21 mouse cellular contexts compared by ENCODE assay signal in genomic region chr6:39778506-39778905, GRCm38 (mm10). TPM values are rescaled to one million over a fixed set of nuclear protein-coding genes. Genes with fewer than 3 reads are reported as not detected.
DNase-seq lines count a peak whose midpoint lies in the region; ATAC-seq and TF ChIP-seq lines count a peak whose summit lies in the region.
"Had no signal": no experiment of that assay in that cellular context is flagged by ENCODE, and none has a peak within 500 bp of the region (broad histone marks: within the 10 kb centered on the region; RNA-seq: fewer than 3 reads in every experiment).

No protein-coding gene starts in this region.

- ATAC-seq in granulocyte monocyte progenitor cell, adult 5-6 weeks (replicated peaks; ENCODE audit: poor library complexity, severe bottlenecking) = peak; percentile 62
- peak; percentile 45 for ATAC-seq in megakaryocyte progenitor cell, adult 5-6 weeks (replicated peaks; ENCODE audit: poor library complexity)
- ATAC-seq: activated CD4-positive, CD25-positive, alpha-beta regulatory T cell, adult 4 months; forebrain, embryonic 15.5 days; hindbrain, embryonic 16.5 days had no signal

- no peaks in the 10 kb centered on the region for H3K79me2 ChIP-seq in liver, adult 2 months (ENCODE audit: control insufficient read depth, insufficient read depth, low read length)

- no peaks in the 10 kb centered on the region for H3K27me3 ChIP-seq in liver, adult 2 months (ENCODE audit: control insufficient read depth, insufficient read depth, low read length)
- H3K27me3 ChIP-seq: forebrain, embryonic 12.5 days; forebrain, embryonic 15.5 days; hindbrain, embryonic 13.5 days had no signal

- no peak for TF ChIP-seq CTCF in liver, adult 2 months (IDR thresholded peaks at IDR 0.05; ENCODE audit: low read depth, low read length)

- no peak overlapping the region for H3K27ac ChIP-seq in liver, adult 2 months (replicated peaks; ENCODE audit: insufficient read depth, low read depth, low read length)
- H3K27ac ChIP-seq: forebrain, embryonic 12.5 days; forebrain, embryonic 15.5 days; hindbrain, embryonic 10.5 days; hindbrain, embryonic 13.5 days had no signal

- H3K4me1 ChIP-seq in liver, adult 2 months (ENCODE audit: control insufficient read depth, insufficient read depth, low read length) = peaks cover 10% of the 10 kb centered on the region

- DNase-seq in liver, adult 2 months (ENCODE audit: extremely low read depth, low read depth, low spot score) = peak; percentile 7
- no peak for DNase-seq in liver
- DNase-seq in lung, postnatal 36 days = peak; percentile 8
- DNase-seq in lung, postnatal 14 days = no peak
- DNase-seq in spleen, postnatal 4 days (ENCODE audit: low spot score in 2 of 2) = no peak
- no peak for DNase-seq in urinary bladder, adult 18-20 months (ENCODE audit: low spot score in 2 of 2)
- DNase-seq: adrenal gland, adult 8-10 months; adrenal gland, postnatal 25 days; cerebellum, adult 18-20 months; cerebellum, adult 9-11 months; cerebellum, postnatal 25 days; gastrocnemius, postnatal 25 days had no signal

- no peak for TF ChIP-seq POLR2A in liver, adult 2 months (IDR thresholded peaks at IDR 0.05; ENCODE audit: extremely low read depth, insufficient read depth, low read length)

- no peak overlapping the region for H3K4me3 ChIP-seq in liver, adult 2 months (ENCODE audit: insufficient read depth, low read depth, low read length)
- H3K4me3 ChIP-seq: erythroblast, embryonic 14.5 days; forebrain, embryonic 12.5 days; forebrain, embryonic 15.5 days; hindbrain, embryonic 10.5 days; hindbrain, embryonic 13.5 days had no signal

- H3K36me3 ChIP-seq in liver, adult 2 months (ENCODE audit: control insufficient read depth, insufficient read depth, low read length) = no peaks in the 10 kb centered on the region
- H3K36me3 ChIP-seq: forebrain, embryonic 12.5 days; forebrain, embryonic 15.5 days; hindbrain, embryonic 10.5 days; hindbrain, embryonic 13.5 days had no signal

- 79% methylated on average over 1 of the region's 1 CpGs for WGBS in liver, adult 2 months

- H3K9ac ChIP-seq in liver, adult 2 months (ENCODE audit: low read depth, low read length) = no peak overlapping the region
- H3K9ac ChIP-seq: forebrain, embryonic 12.5 days; forebrain, embryonic 15.5 days; hindbrain, embryonic 13.5 days had no signal

RNA-seq across cellular contexts. Expression of gene Mrps33, which starts 32.3 kb away (rescaled TPM):
- 137 and 210 TPM in 2 replicates for total RNA-seq in liver, adult 2 months (2014; rRNA removed)
- polyA plus RNA-seq in liver, adult 2 months (2012; rRNA removed) = 38.4 and 43.0 TPM in 2 replicates
- 107 and 122 TPM in 2 replicates for total RNA-seq in granulocyte monocyte progenitor cell, adult 5-6 weeks (2014; fragmentation: Nextera tagmentation)
- total RNA-seq in granulocyte monocyte progenitor cell, adult 5-6 weeks (2017) = 55.8 and 64.7 TPM in 2 replicates
- 109 and 141 TPM in 2 replicates for total RNA-seq in megakaryocyte progenitor cell, adult 5-6 weeks (2015)
- total RNA-seq in megakaryocyte progenitor cell, adult 5-6 weeks (2017) = 41.1 and 47.7 TPM in 2 replicates

RNA-seq across cellular contexts. Expression of gene Braf, which starts 53.2 kb away (rescaled TPM):
- total RNA-seq in liver, adult 2 months (2014; rRNA removed) = 8.9 and 9.0 TPM in 2 replicates
- polyA plus RNA-seq in liver, adult 2 months (2012; rRNA removed) = 2.9 and 4.9 TPM in 2 replicates
- 25.1 and 29.1 TPM in 2 replicates for total RNA-seq in granulocyte monocyte progenitor cell, adult 5-6 weeks (2014; fragmentation: Nextera tagmentation)
- total RNA-seq in granulocyte monocyte progenitor cell, adult 5-6 weeks (2017) = 24.1 and 28.7 TPM in 2 replicates
- 40.1 and 41.3 TPM in 2 replicates for total RNA-seq in megakaryocyte progenitor cell, adult 5-6 weeks (2015)
- 14.6 and 18.9 TPM in 2 replicates for total RNA-seq in megakaryocyte progenitor cell, adult 5-6 weeks (2017)

Comparison
In these comparisons a context has a peak if more than half of its experiments do, and no peak if none do; other contexts are left out.
1. DNase-seq: peak in liver, adult 2 months (single experiment) and lung, postnatal 36 days (single experiment); none in liver (single experiment), lung, postnatal 14 days (single experiment), spleen, postnatal 4 days (0 of 2) and urinary bladder, adult 18-20 months (0 of 2).